ENCODE assay signal across 13 mouse cellular contexts in genomic region chr12:87327610-87328009, GRCm38 (mm10). TPM values are rescaled to one million over a fixed set of nuclear protein-coding genes. Genes with fewer than 3 reads are reported as not detected.
DNase-seq lines count a peak whose midpoint lies in the region; ATAC-seq and TF ChIP-seq lines count a peak whose summit lies in the region.
"Had no signal": no experiment of that assay in that cellular context is flagged by ENCODE, and none has a peak within 500 bp of the region (broad histone marks: within the 10 kb centered on the region; RNA-seq: fewer than 3 reads in every experiment).

No protein-coding gene starts in this region.

- no peaks in the 10 kb centered on the region for H3K9me3 ChIP-seq in forebrain, embryonic 15.5 days
- no peaks in the 10 kb centered on the region for H3K9me3 ChIP-seq in midbrain, embryonic 16.5 days (replicated peaks; ENCODE audit: control insufficient read depth, low read length, poor library complexity, severe bottlenecking)
- H3K9me3 ChIP-seq: intestine, embryonic 15.5 days; neural tube, embryonic 13.5 days had no signal

- DNase-seq in layer of hippocampus, adult 2 months (ENCODE audit: low spot score in 2 of 2), result no peak
- no peak for DNase-seq in layer of hippocampus, adult 9-11 months
- DNase-seq in embryo, embryonic 10 days (ENCODE audit: low spot score), result peak; percentile 25
- DNase-seq in adrenal gland, postnatal 25 days, result no peak
- DNase-seq in kidney, postnatal 36 days, result no peak
- DNase-seq in right cerebral cortex, postnatal 10 days (ENCODE audit: low spot score in 2 of 2), result no peak
- DNase-seq: layer of hippocampus, postnatal 36 days; thymus, postnatal 36 days had no signal

- no peak overlapping the region for H3K4me3 ChIP-seq in layer of hippocampus, adult 2 months
- H3K4me3 ChIP-seq in forebrain, embryonic 15.5 days, result no peak overlapping the region
- H3K4me3 ChIP-seq in midbrain, embryonic 16.5 days (ENCODE audit: low read depth, low read length), result no peak overlapping the region
- H3K4me3 ChIP-seq: intestine, embryonic 15.5 days; neural tube, embryonic 13.5 days had no signal

- 1% methylated on average over 7 of the region's 7 CpGs for WGBS in forebrain, embryonic 15.5 days
- 9% methylated on average over 7 of the region's 7 CpGs for WGBS in midbrain, embryonic 16.5 days

- peak; percentile 76 for ATAC-seq in forebrain, embryonic 15.5 days (replicated peaks)
- ATAC-seq in midbrain, embryonic 16.5 days, result peak; percentile 84
- ATAC-seq: intestine, embryonic 15.5 days had no signal

- peaks cover 20% of the 10 kb centered on the region for H3K4me1 ChIP-seq in forebrain, embryonic 15.5 days
- peaks cover 16% of the 10 kb centered on the region for H3K4me1 ChIP-seq in midbrain, embryonic 16.5 days (ENCODE audit: control insufficient read depth, insufficient read depth, low read length)
- H3K4me1 ChIP-seq: intestine, embryonic 15.5 days had no signal

- no peaks in the 10 kb centered on the region for H3K27me3 ChIP-seq in forebrain, embryonic 15.5 days
- no peaks in the 10 kb centered on the region for H3K27me3 ChIP-seq in midbrain, embryonic 16.5 days (ENCODE audit: control insufficient read depth, insufficient read depth, low read depth, low read length)
- H3K27me3 ChIP-seq: CH12.LX; intestine, embryonic 15.5 days; neural tube, embryonic 13.5 days had no signal

- no peak overlapping the region for H3K9ac ChIP-seq in forebrain, embryonic 15.5 days (replicated peaks)
- H3K9ac ChIP-seq in midbrain, embryonic 16.5 days (ENCODE audit: low read depth, low read length), result no peak overlapping the region
- H3K9ac ChIP-seq: intestine, embryonic 15.5 days; neural tube, embryonic 13.5 days had no signal

- no peak for TF ChIP-seq CTCF in layer of hippocampus, adult 2 months (conservative IDR thresholded peaks at IDR 0.05)

- H3K4me2 ChIP-seq in forebrain, embryonic 15.5 days (replicated peaks), result no peak overlapping the region
- H3K4me2 ChIP-seq in midbrain, embryonic 16.5 days (ENCODE audit: low read length), result no peak overlapping the region
- H3K4me2 ChIP-seq: intestine, embryonic 15.5 days; neural tube, embryonic 13.5 days had no signal

- no peaks in the 10 kb centered on the region for H3K36me3 ChIP-seq in forebrain, embryonic 15.5 days
- no peaks in the 10 kb centered on the region for H3K36me3 ChIP-seq in midbrain, embryonic 16.5 days (ENCODE audit: control insufficient read depth, insufficient read depth, low read length)
- H3K36me3 ChIP-seq: intestine, embryonic 15.5 days had no signal

- H3K27ac ChIP-seq in layer of hippocampus, adult 2 months, result peak overlapping the region; percentile 46; the same call in 1 of the 2 replicates
- no peak overlapping the region for H3K27ac ChIP-seq in forebrain, embryonic 15.5 days (replicated peaks)
- H3K27ac ChIP-seq in midbrain, embryonic 16.5 days (ENCODE audit: low read length), result peak overlapping the region; percentile 40; the same call in 1 of the 2 replicates
- H3K27ac ChIP-seq: intestine, embryonic 15.5 days; neural tube, embryonic 13.5 days had no signal

RNA-seq across cellular contexts. Expression of gene Ism2, which starts 28.1 kb away (rescaled TPM):
- total RNA-seq in layer of hippocampus, adult 2 months (2021), result under 1 TPM; 0.32 to 0.33 TPM
- polyA plus RNA-seq in forebrain, embryonic 15.5 days (2015; fragmentation: Nextera tagmentation; extraction: Ambion mirVana), result 0.49 and 1.4 TPM in 2 replicates
- polyA plus RNA-seq in midbrain, embryonic 16.5 days (2015; fragmentation: Nextera tagmentation; extraction: Ambion mirVana), result 2.1 and 2.2 TPM in 2 replicates
- total RNA-seq in adrenal gland, postnatal 25 days (2021), result not detected in 2 replicates
